Mouse (Mus musculus) hindbrain, embryonic 13.5 days (tissue): ENCODE data around the gene Serac1. TPM values are rescaled to one million over a fixed set of nuclear protein-coding genes. Genes with fewer than 3 reads are reported as not detected.

Experiments
- ATAC-seq: fragments of 200-750 bp; cut with Nextera tagmentation; 2 replicates; pipeline ENCODE4 v1.8.0; 2017; ENCODE audit warnings: moderate TSS enrichment; ENCODE audit not compliant: low FRiP score
- H3K27ac ChIP-seq: fragments of 300-500 bp; sonication (generic); 2 replicates; pipeline ENCODE4 v1.5.1; 2015; ENCODE audit warnings: inconsistent platforms, mild to moderate bottlenecking, moderate library complexity
- H3K27me3 ChIP-seq: fragments of 300-500 bp; sonication (generic); 2 replicates; pipeline ENCODE4 v1.6.1; 2015; ENCODE audit warnings: mild to moderate bottlenecking, inconsistent platforms
- H3K36me3 ChIP-seq: fragments of 300-500 bp; sonication (generic); 2 replicates; pipeline ENCODE4 v1.6.1; 2015; ENCODE audit warnings: mild to moderate bottlenecking, inconsistent platforms
- H3K4me1 ChIP-seq: fragments of 300-500 bp; sonication (generic); replicated peaks from 2 replicates; pipeline ENCODE4 v1.6.1; 2015; ENCODE audit warnings: inconsistent platforms
- H3K4me2 ChIP-seq: fragments of 300-500 bp; sonication (generic); 2 replicates; pipeline ENCODE4 v1.6.1; 2015; ENCODE audit warnings: inconsistent platforms, mild to moderate bottlenecking, moderate library complexity
- H3K4me3 ChIP-seq: fragments of 300-500 bp; sonication (generic); 2 replicates; pipeline ENCODE4 v1.5.1; 2015; ENCODE audit warnings: mild to moderate bottlenecking, inconsistent platforms
- H3K9ac ChIP-seq: fragments of 300-500 bp; sonication (generic); 2 replicates; pipeline ENCODE4 v1.6.1; 2015; ENCODE audit warnings: mild to moderate bottlenecking, inconsistent platforms
- H3K9me3 ChIP-seq: fragments of 300-500 bp; sonication (generic); 2 replicates; pipeline ENCODE4 v1.6.1; 2016; ENCODE audit warnings: inconsistent platforms
- WGBS: fragments of 180-500 bp; shearing (Covaris S2); methylation state at CpG from one replicate; pipeline ENCODE4 v1.1.7; 2015; 5-methylcytosine and 5-hydroxymethylcytosine counted together
- polyA plus RNA-seq: library from polyadenylated mRNA; unstranded; fragments of >200 nt; fragmentation: Nextera tagmentation; extraction: Ambion mirVana; gene quantifications from 2 replicates; pipeline ENCODE4 v1.2.1, GENCODE M21; 2015

The Serac1 gene
- polyA plus RNA-seq, 1 experiment from 2014 or later, result 14.2 TPM

DNA sequence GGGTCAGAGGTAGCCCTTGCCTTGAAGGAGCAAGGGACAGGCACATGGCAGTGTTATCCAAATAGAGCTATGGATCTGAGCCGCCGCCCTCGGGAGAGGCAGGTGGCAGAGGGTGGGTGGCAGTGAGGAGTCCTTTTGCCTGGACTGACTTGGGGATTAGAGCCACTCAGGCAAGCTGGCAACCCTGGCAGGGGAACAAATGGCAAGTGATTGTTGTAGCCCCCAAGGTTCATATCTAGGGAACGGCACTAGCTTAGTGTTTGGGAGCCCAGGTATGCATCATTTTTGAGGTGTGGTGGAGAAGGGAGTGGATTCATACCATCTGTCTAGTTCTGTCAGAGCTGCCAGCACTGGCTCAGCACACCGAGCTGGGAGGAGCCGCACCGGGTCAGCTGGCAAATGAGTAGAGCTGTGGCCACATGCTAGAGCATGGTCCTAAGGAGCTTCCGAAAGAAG, 78.6 kb downstream of the Serac1 start:
- H3K9ac ChIP-seq, result no peak overlapping the region
- no peaks in the 10 kb centered on the region for H3K27me3 ChIP-seq
- H3K4me2 ChIP-seq, result no peak overlapping the region
- peaks cover 10% of the 10 kb centered on the region for H3K4me1 ChIP-seq
- no peaks in the 10 kb centered on the region for H3K36me3 ChIP-seq
- WGBS, result 90% methylated on average over 8 of the region's 8 CpGs
- no peak for ATAC-seq
- H3K9me3 ChIP-seq, result no peaks in the 10 kb centered on the region
- no peak overlapping the region for H3K4me3 ChIP-seq
- no peak overlapping the region for H3K27ac ChIP-seq

DNA sequence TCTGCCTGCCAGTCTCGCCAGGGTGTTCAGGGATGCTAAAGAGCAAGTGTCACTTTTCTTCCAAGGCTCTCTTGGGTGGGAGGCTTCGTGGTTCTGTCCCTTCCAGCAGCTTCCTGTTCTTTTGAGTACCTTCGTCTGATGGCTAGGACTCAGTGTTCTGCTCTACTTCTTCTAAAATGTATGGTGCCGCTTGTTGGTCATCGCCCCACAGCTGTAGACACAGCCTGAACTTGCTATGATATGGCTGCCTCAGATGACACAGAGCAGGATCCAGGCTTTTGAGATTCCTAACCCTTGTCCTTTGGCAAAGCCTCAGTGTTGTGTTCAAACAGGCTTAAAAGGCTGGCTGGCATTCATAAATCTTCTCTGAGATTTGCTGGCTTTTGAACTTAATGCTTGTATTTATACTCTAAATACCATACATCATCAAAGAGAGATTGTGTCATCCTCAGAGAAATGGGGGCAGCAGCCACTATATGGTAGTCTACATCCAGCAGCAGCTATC, 80.5 kb downstream of the Serac1 start:
- ATAC-seq, result no peak

DNA sequence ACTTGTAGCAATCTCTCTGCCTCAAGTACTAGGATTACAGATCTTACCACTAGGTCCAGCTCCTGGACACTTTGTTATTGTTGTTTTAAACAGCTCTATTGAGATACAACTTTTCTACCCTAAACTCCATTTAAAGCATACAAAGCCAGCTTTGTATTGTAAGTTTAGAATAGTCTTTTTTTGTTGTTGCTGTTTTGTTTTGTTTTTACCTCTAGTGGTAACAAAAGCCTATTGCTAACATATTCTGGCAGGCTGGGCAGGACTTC, 81.4 kb downstream of the Serac1 start:
- no peak for ATAC-seq
- Histone ChIP-seq H3K9ac (no peak overlapping the region), H3K4me3 (no peak overlapping the region), H3K27me3 (no peaks in the 10 kb centered on the region), H3K9me3 (no peaks in the 10 kb centered on the region), H3K4me1 (0 out of 2 replicates have a peak, but pooled peaks cover 6% of the 10 kb centered on the region), H3K4me2 (no peak overlapping the region), H3K36me3 (no peaks in the 10 kb centered on the region), H3K27ac (no peak overlapping the region)

More for the DNA sequence above, 80.5 kb downstream of the Serac1 start:
- H3K4me3 ChIP-seq, result no peak overlapping the region
- H3K4me2 ChIP-seq, result no peak overlapping the region
- no peaks in the 10 kb centered on the region for H3K27me3 ChIP-seq
- 0 out of 2 replicates have a peak, but pooled peaks cover 4% of the 10 kb centered on the region for H3K4me1 ChIP-seq
- 81% methylated on average over 5 of the region's 5 CpGs for WGBS
- no peak overlapping the region for H3K27ac ChIP-seq
- H3K9ac ChIP-seq, result no peak overlapping the region
- H3K9me3 ChIP-seq, result no peaks in the 10 kb centered on the region
- H3K36me3 ChIP-seq, result no peaks in the 10 kb centered on the region

DNA sequence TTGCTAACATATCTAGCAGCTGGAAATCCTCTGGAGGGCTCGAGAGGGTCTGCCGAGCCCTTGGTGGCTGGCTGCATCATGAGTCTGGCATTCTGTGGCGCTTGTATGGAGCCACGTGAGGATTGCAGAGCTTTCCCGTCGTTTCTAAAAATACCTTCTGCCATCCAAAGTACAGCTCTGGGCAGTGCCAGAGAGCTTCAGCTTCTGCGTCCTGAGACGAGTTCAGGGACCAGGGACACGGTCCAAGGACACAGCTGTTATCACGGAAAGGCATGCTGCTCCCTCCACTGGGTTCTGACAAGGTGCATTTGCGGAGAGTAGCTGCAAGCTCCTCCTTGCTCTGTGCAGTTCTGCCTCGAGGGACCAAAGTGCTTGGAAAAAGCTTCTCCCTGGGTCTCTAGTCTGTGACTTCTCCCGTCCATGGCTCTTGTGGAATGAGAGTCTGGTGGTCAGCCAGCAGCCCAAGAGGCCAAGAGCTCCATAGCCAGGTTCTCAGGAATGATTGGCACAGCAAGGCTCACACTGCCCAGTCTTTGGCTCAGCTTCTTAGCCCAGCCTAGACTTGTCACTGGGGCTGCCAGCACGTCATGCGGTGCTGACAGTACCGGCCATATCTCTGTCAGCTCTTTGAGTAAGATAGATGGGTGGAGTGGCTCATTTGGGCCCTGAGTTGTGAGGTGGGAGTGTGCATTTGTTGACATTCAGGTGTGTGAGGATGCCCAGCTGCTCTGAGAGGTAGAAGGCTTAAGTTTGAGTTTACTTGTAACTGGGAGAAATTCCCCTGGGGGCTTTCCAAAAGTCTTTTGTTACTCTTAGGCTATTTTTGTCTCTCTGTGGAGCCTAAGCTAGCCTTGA, 81.9 kb downstream of the Serac1 start:
- ATAC-seq, result no peak
- no peaks in the 10 kb centered on the region for H3K36me3 ChIP-seq
- H3K27ac ChIP-seq, result no peak overlapping the region
- 0 out of 2 replicates have a peak, but pooled peaks cover 7% of the 10 kb centered on the region for H3K4me1 ChIP-seq
- no peaks in the 10 kb centered on the region for H3K27me3 ChIP-seq
- 83% methylated on average over 16 of the region's 16 CpGs for WGBS
- H3K9me3 ChIP-seq, result no peaks in the 10 kb centered on the region
- H3K4me3 ChIP-seq, result no peak overlapping the region
- no peak overlapping the region for H3K4me2 ChIP-seq
- H3K9ac ChIP-seq, result no peak overlapping the region

DNA sequence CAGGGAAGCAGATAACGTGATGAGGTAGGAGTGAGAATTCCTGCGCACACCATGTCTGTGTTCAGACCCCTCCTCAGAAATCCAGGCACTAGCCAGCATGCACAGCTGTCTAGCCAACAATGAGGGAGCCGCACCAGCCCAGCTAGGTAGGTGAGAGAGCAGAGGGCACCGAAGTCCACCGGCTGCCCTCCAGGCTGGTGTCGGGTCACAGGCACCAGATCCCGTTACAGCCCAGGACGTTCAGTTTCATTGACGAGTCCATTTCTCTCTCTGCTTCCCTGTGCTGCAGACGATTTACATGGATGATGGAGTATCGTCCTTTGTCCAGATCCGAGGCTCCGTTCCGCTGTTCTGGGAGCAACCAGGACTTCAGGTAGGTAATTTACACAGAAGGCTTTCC, 83.0 kb downstream of the Serac1 start:
- no peak for ATAC-seq
- Histone ChIP-seq H3K9ac (no peak overlapping the region), H3K4me3 (no peak overlapping the region), H3K27ac (no peak overlapping the region), H3K4me1 (0 out of 2 replicates have a peak, but pooled peaks cover 7% of the 10 kb centered on the region), H3K4me2 (no peak overlapping the region), H3K9me3 (no peaks in the 10 kb centered on the region), H3K27me3 (no peaks in the 10 kb centered on the region), H3K36me3 (no peaks in the 10 kb centered on the region)
- WGBS, result 81% methylated on average over 14 of the region's 14 CpGs

DNA sequence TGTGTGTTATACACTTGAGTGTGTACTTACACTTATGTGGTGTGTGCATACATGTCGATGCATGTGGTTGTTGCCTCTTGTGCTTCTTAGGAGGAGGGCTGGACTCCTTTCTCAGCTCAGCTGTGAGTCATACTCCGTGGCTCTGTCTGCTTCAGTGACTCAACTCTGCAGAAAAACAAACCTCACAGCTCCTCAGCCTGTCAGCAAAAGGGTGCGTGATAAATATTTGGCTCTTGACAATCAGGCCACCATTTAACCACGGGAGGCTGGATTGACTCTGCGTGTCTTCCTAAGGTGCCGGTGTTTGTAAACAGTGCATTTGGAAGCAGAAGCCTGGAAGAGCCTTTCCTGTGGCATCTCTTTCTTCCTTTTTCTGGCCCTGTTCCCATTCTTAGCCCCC, 84.9 kb downstream of the Serac1 start:
- Histone ChIP-seq H3K9me3 (no peaks in the 10 kb centered on the region), H3K9ac (no peak overlapping the region), H3K4me3 (no peak overlapping the region), H3K4me2 (no peak overlapping the region), H3K4me1 (0 out of 2 replicates have a peak, but pooled peaks cover 7% of the 10 kb centered on the region), H3K27me3 (no peaks in the 10 kb centered on the region), H3K27ac (0 out of 2 replicates have a peak overlapping the region, but pooled peaks have one; percentile 8), H3K36me3 (no peaks in the 10 kb centered on the region)
- WGBS, result 74% methylated on average over 6 of the region's 6 CpGs
- no peak for ATAC-seq

DNA sequence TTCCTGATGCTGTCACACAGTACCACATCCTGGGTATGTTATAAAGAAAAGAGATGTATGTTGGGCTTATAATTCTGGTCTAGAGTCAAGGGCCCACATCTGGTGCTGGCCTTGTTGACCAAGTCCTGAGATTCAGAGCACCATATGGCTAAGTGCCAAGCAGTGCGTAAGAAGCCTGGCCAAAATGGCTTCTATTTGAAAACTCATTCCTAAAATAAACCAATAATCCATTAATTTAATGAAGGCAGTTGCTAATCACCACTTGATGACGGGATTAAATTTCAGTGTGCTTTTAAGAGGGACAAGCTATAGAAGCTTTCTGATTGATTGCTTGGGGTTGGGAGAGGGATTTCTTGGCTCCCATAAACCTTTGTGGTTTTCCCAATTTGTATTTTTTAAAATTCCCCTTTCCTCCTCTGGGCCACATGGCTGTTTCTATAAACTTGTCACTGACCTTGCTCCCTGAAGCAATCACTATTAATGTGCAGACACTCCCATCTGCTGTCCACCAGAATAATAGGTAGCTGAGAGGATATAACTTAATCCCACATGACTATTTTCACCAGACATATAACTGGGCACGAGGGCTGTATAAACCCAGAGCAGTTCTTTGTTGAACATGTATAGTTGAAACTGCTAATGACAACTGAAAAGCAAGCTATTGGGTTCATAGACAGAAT, 85.8 kb downstream of the Serac1 start:
- no peaks in the 10 kb centered on the region for H3K27me3 ChIP-seq
- no peak overlapping the region for H3K4me2 ChIP-seq
- no peak overlapping the region for H3K4me3 ChIP-seq
- 77% methylated on average over 3 of the region's 3 CpGs for WGBS
- H3K36me3 ChIP-seq, result no peaks in the 10 kb centered on the region
- H3K4me1 ChIP-seq, result 0 out of 2 replicates have a peak, but pooled peaks cover 7% of the 10 kb centered on the region
- ATAC-seq, result no peak
- no peaks in the 10 kb centered on the region for H3K9me3 ChIP-seq
- H3K27ac ChIP-seq, result no peak overlapping the region
- no peak overlapping the region for H3K9ac ChIP-seq

DNA sequence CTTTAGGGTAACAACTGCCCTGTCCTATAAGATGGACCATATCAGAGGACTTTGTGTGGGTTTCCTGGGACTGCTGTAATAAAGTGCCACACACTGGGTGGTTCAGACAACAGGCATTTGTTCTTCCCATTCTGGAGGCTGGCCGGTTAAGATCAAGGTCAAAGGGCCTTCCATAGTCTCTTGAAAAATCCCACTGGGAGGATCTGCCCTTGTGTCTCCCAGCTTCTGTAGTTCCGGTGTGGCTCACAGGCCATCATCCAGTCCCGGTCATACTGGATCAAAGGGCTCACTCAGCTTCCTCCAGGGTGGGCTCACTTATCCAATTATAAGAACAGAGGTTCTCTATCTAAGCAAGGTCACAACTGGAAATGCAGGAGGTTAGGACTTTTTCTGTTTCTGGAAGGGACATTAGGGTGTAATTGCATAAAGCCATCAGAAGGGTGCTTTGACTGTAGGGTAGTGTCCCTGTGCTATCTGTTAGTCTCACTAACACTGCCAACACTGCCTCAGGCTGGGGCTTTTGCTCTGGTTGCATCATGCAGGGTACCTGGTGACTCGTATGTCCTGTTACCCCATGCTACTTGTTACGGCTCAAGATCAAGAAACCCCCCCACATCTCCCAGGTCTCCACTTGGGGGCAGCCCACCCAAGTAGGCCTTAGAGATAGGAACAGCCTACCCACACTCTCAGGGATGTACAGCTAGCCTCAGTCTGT, 86.5 kb downstream of the Serac1 start:
- Histone ChIP-seq H3K4me1 (peaks cover 11% of the 10 kb centered on the region), H3K4me3 (no peak overlapping the region), H3K9me3 (no peaks in the 10 kb centered on the region), H3K27me3 (no peaks in the 10 kb centered on the region), H3K36me3 (no peaks in the 10 kb centered on the region), H3K27ac (no peak overlapping the region), H3K9ac (no peak overlapping the region), H3K4me2 (no peak overlapping the region)
- no peak for ATAC-seq
- 73% methylated on average over 5 of the region's 5 CpGs for WGBS

Other genes with a start within 250 kb of the Serac1 start
- gene Snx9, start 238.4 kb downstream of the Serac1 start, polyA plus RNA-seq, result 7.5 and 8.4 TPM in 2 replicates
- gene Synj2, start 138.5 kb downstream of the Serac1 start, polyA plus RNA-seq, result 0.74 and 1.1 TPM in 2 replicates
- 207 and 208 TPM in 2 replicates for gene Gtf2h5, start within 50 bp of the Serac1 start, polyA plus RNA-seq
- gene Tulp4, start 26.7 kb upstream of the Serac1 start, polyA plus RNA-seq, result 137 and 152 TPM in 2 replicates
- 38.7 and 39.4 TPM in 2 replicates for gene Tmem181a, start 177.1 kb upstream of the Serac1 start, polyA plus RNA-seq
- 50.5 and 53.2 TPM in 2 replicates for gene Dynlt1a, start 237.8 kb upstream of the Serac1 start, polyA plus RNA-seq